Mouse (Mus musculus) fat pad, adult 2 months (tissue): ENCODE measurements around the gene Fam110c.

ENCODE experiments used
- DNase-seq: peaks from one replicate; pipeline ENCODE4 v3.0.0-alpha.2; 2011; ENCODE audit warnings: low read depth, low spot score; ENCODE audit errors: extremely low read depth

Fam110c gene

DNA sequence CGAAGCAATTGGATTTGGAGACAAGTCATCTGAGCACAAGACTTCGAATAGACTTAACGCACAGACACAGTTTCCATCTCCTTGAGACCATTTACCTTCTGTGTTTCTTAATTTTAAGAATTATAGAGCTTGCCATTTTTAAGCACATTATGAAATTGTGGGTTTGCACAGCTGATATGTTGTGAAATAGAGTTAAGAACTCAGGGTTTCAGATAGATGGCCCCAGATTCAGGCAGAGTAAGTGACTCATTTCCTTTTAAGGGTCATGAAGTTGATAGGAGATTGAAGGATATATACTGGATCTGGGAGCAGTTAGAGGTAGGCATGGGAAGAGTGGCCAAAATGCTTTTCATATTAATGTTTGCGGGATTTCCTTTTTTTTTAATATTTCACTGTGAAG, 27.5 kb downstream of the Fam110c start:
- no peak for DNase-seq

DNA sequence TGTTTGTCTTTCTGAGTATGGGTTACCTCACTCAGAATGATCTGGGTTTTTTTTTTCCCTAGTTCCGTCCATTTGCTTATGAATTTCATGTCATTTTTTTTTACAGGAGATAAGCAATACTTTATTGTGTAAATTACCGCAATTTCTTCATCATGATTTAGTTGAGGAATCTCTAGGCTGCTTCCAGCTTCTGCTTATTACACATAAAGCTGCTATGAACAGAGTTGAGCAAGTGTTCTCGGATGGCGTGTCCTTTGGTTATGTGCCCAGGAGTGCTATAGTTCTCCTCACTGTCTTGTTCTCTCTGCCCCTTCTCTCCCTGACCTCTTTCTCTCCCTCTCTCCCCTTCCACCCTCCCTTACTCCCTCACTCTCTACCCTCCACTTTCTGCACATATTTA, 28.2 kb downstream of the Fam110c start:
- peak; percentile 43 for DNase-seq

DNA sequence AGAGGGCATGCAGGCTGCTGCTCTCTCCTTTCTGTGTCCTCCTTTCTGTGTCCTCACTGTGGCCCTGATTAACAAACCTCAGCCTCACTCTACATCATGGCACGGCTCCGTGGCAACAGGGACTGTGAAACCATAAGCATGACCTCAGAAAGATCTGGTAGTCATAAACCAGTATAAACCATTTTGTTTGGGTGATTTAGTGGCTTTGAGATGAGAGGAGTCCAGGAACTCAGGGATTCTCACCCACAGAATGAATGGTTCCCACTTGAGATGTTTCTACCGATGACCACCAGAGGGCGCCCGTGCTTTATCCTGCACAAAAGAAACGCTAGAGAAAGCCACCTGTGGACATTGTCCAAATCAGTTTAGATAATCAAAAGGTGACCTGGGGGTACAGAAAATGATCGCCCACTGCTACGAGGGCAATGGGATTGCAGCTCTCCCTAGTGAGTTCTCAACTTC, 42.4 kb downstream of the Fam110c start:
- no peak for DNase-seq

DNA sequence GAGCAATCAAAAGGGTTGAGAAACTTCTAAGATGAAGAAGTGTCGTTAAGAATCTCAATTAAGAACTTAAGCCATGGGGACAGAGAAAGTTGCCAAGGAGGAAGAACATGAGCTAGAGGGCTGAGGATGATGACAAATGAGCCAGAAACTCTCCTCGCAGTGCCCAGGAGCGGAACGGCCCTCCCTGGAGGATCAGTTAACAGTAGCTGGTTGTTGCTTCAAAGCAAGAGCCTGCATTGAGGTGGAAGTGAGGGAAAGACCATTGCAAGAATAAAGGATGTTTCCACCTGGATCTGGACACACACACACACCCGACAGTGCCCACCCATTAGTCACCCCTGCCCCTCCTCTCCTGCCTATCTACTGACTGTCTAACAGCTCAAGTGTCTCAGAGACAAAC, 46.9 kb downstream of the Fam110c start:
- no peak for DNase-seq

DNA sequence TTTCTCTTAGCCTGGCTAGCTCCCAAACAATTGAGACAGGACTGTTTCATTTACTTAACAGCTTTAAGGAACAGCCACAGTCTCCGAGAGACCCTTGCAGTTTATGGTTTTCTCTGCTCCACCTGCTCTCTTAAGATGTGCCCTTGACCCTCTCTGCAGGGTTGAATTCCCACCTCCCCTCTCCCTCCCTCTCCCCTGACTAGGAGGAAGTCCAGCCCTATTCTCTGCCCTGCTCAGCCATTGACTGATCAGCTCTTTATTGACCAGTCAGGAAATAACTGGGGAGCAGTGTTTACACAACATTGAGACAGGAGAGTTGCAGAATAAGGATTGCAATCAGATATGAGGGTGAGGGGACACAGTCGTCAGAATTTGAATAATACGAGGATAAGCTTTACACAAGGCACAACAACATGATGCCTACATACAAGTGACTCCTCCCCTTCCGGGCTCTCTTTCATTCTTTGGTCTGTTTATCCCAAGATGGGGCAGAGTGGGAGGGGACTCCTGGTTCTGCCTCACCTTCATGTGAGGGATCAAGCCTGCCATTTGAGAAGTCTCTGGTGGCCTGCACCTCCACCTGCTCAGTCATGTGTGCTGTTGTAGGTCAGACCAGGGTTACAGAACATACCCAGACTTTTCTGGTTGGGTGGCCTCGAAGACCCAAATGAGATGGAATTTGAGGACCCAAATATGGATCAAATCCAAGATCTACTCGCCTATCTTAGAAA, 49.4 kb downstream of the Fam110c start:
- DNase-seq = no peak

DNA sequence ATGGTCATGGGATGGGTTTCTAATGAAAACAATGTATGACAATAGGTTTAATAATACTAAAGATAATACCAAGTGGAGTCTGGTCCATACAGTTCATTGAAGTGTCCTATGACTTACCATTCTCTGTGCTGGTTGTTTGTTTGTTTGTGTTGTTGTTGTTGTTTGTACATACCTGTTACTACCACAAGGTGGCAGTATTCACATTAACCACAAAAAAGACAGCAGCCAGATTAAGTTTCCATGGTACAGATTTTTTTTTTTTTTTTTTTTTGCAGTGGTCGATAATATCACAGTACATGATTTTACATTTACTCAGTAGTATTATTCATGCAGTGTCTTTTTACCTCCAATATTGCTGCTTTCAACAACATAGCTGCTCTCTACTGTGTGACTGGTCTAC, 52.4 kb downstream of the Fam110c start:
- DNase-seq = no peak

DNA sequence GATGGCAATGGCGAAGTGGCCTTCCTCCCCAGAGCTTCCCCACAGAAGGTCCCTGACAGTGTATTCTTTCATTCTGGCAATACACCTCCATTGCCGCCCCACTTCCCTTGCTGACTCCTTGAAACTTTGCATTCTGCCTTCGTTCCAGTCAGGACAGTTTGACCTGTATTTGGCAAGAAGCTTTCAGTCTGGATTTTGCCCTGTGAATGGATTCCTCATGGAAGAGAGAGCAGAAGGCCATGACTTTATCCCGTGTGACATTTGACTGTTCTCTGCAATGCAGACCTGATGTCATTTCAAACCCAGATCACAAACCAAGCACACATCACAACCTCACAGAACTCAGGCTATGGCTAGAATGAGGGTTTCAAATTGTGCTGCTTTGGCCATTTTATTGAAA, 55.9 kb downstream of the Fam110c start:
- DNase-seq = no peak
